ENCODE assay signal across 8 mouse cellular contexts in genomic region chr4:123750707-123751312, GRCm38 (mm10). TPM values are rescaled to one million over a fixed set of nuclear protein-coding genes. Genes with fewer than 3 reads are reported as not detected.
DNase-seq lines count a peak whose midpoint lies in the region; ATAC-seq and TF ChIP-seq lines count a peak whose summit lies in the region.

No protein-coding gene starts in this region.

- peak; percentile 47 to 73; a peak in 3 of 4 replicates for TF ChIP-seq EP300 in MEL (IDR thresholded peaks at IDR 0.05; ENCODE audit: low read depth in 1 of 2, low read length in 2 of 2)

- peak overlapping the region; percentile 62 for H3K4me2 ChIP-seq in hindbrain, embryonic 12.5 days (replicated peaks)
- peak overlapping the region; percentile 64 for H3K4me2 ChIP-seq in limb, embryonic 15.5 days
- peak overlapping the region; percentile 67 for H3K4me2 ChIP-seq in midbrain, embryonic 16.5 days (ENCODE audit: low read length)

- peak; percentile 35 for DNase-seq in kidney, adult 11 months
- no peak for DNase-seq in kidney, adult 18-20 months
- DNase-seq in MEL (ENCODE audit: low read depth, low spot score): peak; percentile 86
- no peak for DNase-seq in forebrain, embryonic 10.5 days (ENCODE audit: extremely low spot score, low spot score)
- no peak for DNase-seq in adrenal gland, adult 18-20 months (ENCODE audit: low spot score in 2 of 2)

- no peak for TF ChIP-seq POLR2A in MEL (IDR thresholded peaks at IDR 0.05; ENCODE audit: control insufficient read depth in 1 of 2, insufficient read depth in 1 of 2, low read depth in 1 of 2, low read length in 2 of 2, poor library complexity in 1 of 2)

- peaks cover 3 to 28% of the 10 kb centered on the region in 2 experiments; a peak in 2 of 4 replicates for H3K36me3 ChIP-seq in MEL (ENCODE audit: control insufficient read depth in 1 of 2, insufficient read depth in 2 of 2, low read length in 2 of 2)
- H3K36me3 ChIP-seq in forebrain, embryonic 10.5 days (replicated peaks): peaks cover 8% of the 10 kb centered on the region
- 0 out of 2 replicates have a peak, but pooled peaks cover 3% of the 10 kb centered on the region for H3K36me3 ChIP-seq in hindbrain, embryonic 12.5 days
- H3K36me3 ChIP-seq in limb, embryonic 15.5 days: no peaks in the 10 kb centered on the region
- no peaks in the 10 kb centered on the region for H3K36me3 ChIP-seq in midbrain, embryonic 16.5 days (ENCODE audit: control insufficient read depth, insufficient read depth, low read length)

- peaks cover 11 to 12% of the 10 kb centered on the region in 2 experiments for H3K4me1 ChIP-seq in MEL (ENCODE audit: control insufficient read depth in 1 of 2, insufficient read depth in 2 of 2, low read length in 2 of 2)
- H3K4me1 ChIP-seq in forebrain, embryonic 10.5 days: peaks cover 20% of the 10 kb centered on the region
- peaks cover 19% of the 10 kb centered on the region for H3K4me1 ChIP-seq in hindbrain, embryonic 12.5 days
- H3K4me1 ChIP-seq in limb, embryonic 15.5 days: peaks cover 11% of the 10 kb centered on the region
- H3K4me1 ChIP-seq in midbrain, embryonic 16.5 days (ENCODE audit: control insufficient read depth, insufficient read depth, low read length): peaks cover 24% of the 10 kb centered on the region

- 1% methylated on average over 8 of the region's 8 CpGs for WGBS in forebrain, embryonic 10.5 days
- WGBS in hindbrain, embryonic 12.5 days: 2% methylated on average over 8 of the region's 8 CpGs
- WGBS in limb, embryonic 15.5 days: 1% methylated on average over 8 of the region's 8 CpGs
- WGBS in midbrain, embryonic 16.5 days: under 1% methylated on average over 8 of the region's 8 CpGs

- peaks cover 36% of the 10 kb centered on the region for H3K79me2 ChIP-seq in MEL (ENCODE audit: control insufficient read depth, insufficient read depth, low read length, poor library complexity)

- peak overlapping the region; percentile 62 for H3K9ac ChIP-seq in MEL (ENCODE audit: control insufficient read depth, low read depth, low read length, poor library complexity, severe bottlenecking)
- H3K9ac ChIP-seq in hindbrain, embryonic 12.5 days: peak overlapping the region; percentile 94; the same call in 1 of the 2 replicates
- no peak overlapping the region for H3K9ac ChIP-seq in limb, embryonic 15.5 days
- H3K9ac ChIP-seq in midbrain, embryonic 16.5 days (ENCODE audit: low read depth, low read length): peak overlapping the region; percentile 65

- peak overlapping the region; percentile 56 to 75 for H3K4me3 ChIP-seq in MEL (ENCODE audit: control insufficient read depth in 1 of 2, insufficient read depth in 1 of 2, low read depth in 2 of 2, low read length in 2 of 2)
- H3K4me3 ChIP-seq in forebrain, embryonic 10.5 days: peak overlapping the region; percentile 93
- peak overlapping the region; percentile 100 for H3K4me3 ChIP-seq in hindbrain, embryonic 12.5 days
- H3K4me3 ChIP-seq in limb, embryonic 15.5 days: peak overlapping the region; percentile 85
- H3K4me3 ChIP-seq in midbrain, embryonic 16.5 days (ENCODE audit: low read depth, low read length): peak overlapping the region; percentile 99

- peak overlapping the region; percentile 61 for H3K27ac ChIP-seq in MEL (ENCODE audit: control insufficient read depth, low read depth, low read length)
- H3K27ac ChIP-seq in forebrain, embryonic 10.5 days: peak overlapping the region; percentile 92
- H3K27ac ChIP-seq in hindbrain, embryonic 12.5 days: 0 out of 2 replicates have a peak overlapping the region, but pooled peaks have one; percentile 98
- no peak overlapping the region for H3K27ac ChIP-seq in limb, embryonic 15.5 days
- H3K27ac ChIP-seq in midbrain, embryonic 16.5 days (ENCODE audit: low read length): peak overlapping the region; percentile 90

- H3K27me3 ChIP-seq in MEL (ENCODE audit: control insufficient read depth in 1 of 2, insufficient read depth in 2 of 2, low read length in 2 of 2): no peaks in the 10 kb centered on the region
- H3K27me3 ChIP-seq in forebrain, embryonic 10.5 days (ENCODE audit: poor library complexity, severe bottlenecking): 0 out of 2 replicates have a peak, but pooled peaks cover 10% of the 10 kb centered on the region
- H3K27me3 ChIP-seq in hindbrain, embryonic 12.5 days: no peaks in the 10 kb centered on the region
- no peaks in the 10 kb centered on the region for H3K27me3 ChIP-seq in limb, embryonic 15.5 days
- peaks cover 2% of the 10 kb centered on the region; the same call in 1 of the 2 replicates for H3K27me3 ChIP-seq in midbrain, embryonic 16.5 days (ENCODE audit: control insufficient read depth, insufficient read depth, low read depth, low read length)

- no peaks in the 10 kb centered on the region for H3K9me3 ChIP-seq in MEL (replicated peaks; ENCODE audit: insufficient read depth, low read length)
- H3K9me3 ChIP-seq in forebrain, embryonic 10.5 days: no peaks in the 10 kb centered on the region
- no peaks in the 10 kb centered on the region for H3K9me3 ChIP-seq in hindbrain, embryonic 12.5 days (replicated peaks)
- H3K9me3 ChIP-seq in limb, embryonic 15.5 days: no peaks in the 10 kb centered on the region
- no peaks in the 10 kb centered on the region for H3K9me3 ChIP-seq in midbrain, embryonic 16.5 days (replicated peaks; ENCODE audit: control insufficient read depth, low read length, poor library complexity, severe bottlenecking)

- ATAC-seq in hindbrain, embryonic 12.5 days (ENCODE audit: low FRiP score): no peak
- no peak for ATAC-seq in limb, embryonic 15.5 days (ENCODE audit: insufficient number of reproducible peaks, low FRiP score, low TSS enrichment, low read depth)
- no peak for ATAC-seq in midbrain, embryonic 16.5 days

- no peak for TF ChIP-seq RAD21 in MEL (IDR thresholded peaks at IDR 0.05; ENCODE audit: low read depth, low read length)

- no peak for TF ChIP-seq CTCF in MEL (IDR thresholded peaks at IDR 0.05 in 2 of 3, conservative IDR thresholded peaks at IDR 0.05 in 1 of 3; ENCODE audit: control insufficient read depth in 1 of 3, insufficient read depth in 1 of 3, low read depth in 2 of 3, low read length in 3 of 3, poor library complexity in 1 of 3, severe bottlenecking in 1 of 3)

TF ChIP-seq in MEL, 35 proteins besides CTCF, POLR2A, EP300 and RAD21:
- TF ChIP-seq USF2 (IDR thresholded peaks at IDR 0.05; ENCODE audit: borderline replicate concordance in 1 of 2, insufficient read depth in 1 of 2, low read depth in 1 of 2, low read length in 2 of 2): no peak
- 0 out of 2 replicates have a peak, but pooled peaks have one; percentile 41 for TF ChIP-seq ELF1 (IDR thresholded peaks at IDR 0.05; ENCODE audit: low read depth, low read length)
- 0 out of 2 replicates have a peak, but pooled peaks have one; percentile 25 for TF ChIP-seq TCF12 (IDR thresholded peaks at IDR 0.05; ENCODE audit: low read depth, low read length)
- peak; percentile 88 for TF ChIP-seq RCOR1 (IDR thresholded peaks at IDR 0.05; ENCODE audit: low read depth, low read length)
- peak; percentile 30 for TF ChIP-seq GATA1 (IDR thresholded peaks at IDR 0.05; ENCODE audit: low read depth, low read length)
- TF ChIP-seq TBP (IDR thresholded peaks at IDR 0.05; ENCODE audit: low read depth, low read length): peak; percentile 53; the same call in 1 of the 2 replicates
- TF ChIP-seq NELFE (IDR thresholded peaks at IDR 0.05; ENCODE audit: low read depth, low read length): no peak
- TF ChIP-seq MYB (IDR thresholded peaks at IDR 0.05; ENCODE audit: low read depth, low read length): peak; percentile 78
- 0 out of 2 replicates have a peak, but pooled peaks have one; percentile 43 for TF ChIP-seq MYC (IDR thresholded peaks at IDR 0.05; ENCODE audit: low read depth, low read length)
- peak; percentile 71; the same call in 1 of the 2 replicates for TF ChIP-seq ZNF384 (IDR thresholded peaks at IDR 0.05; ENCODE audit: low read depth, low read length)
- no peak; the same call in none of the 2 replicates for TF ChIP-seq SIN3A (IDR thresholded peaks at IDR 0.05; ENCODE audit: low read length)
- TF ChIP-seq MAZ (IDR thresholded peaks at IDR 0.05; ENCODE audit: low read depth, low read length): no peak

RNA-seq across cellular contexts. Expression of gene Akirin1, which starts 0.7 kb away (rescaled TPM):
- 52.9 and 53.3 TPM in 2 replicates for total RNA-seq in MEL (2012; rRNA removed)
- polyA plus RNA-seq in MEL (2012; ENCODE audit: insufficient read depth in 1 of 2, insufficient read length in 2 of 2, low read depth in 1 of 2, low replicate concordance in 2 of 2, missing spikeins in 1 of 2): 10 to 100 TPM in 1 of 2 experiments, not detected in 1; 46.3 TPM
- polyA plus RNA-seq in forebrain, embryonic 10.5 days (2016; fragmentation: Nextera tagmentation; extraction: Ambion mirVana): 61.4 and 63.2 TPM in 2 replicates
- 94.3 and 99.3 TPM in 2 replicates for polyA plus RNA-seq in hindbrain, embryonic 12.5 days (2016; fragmentation: Nextera tagmentation; extraction: Ambion mirVana)
- polyA plus RNA-seq in limb, embryonic 15.5 days (2015; fragmentation: Nextera tagmentation; extraction: Ambion mirVana): 44.8 and 48.2 TPM in 2 replicates
- polyA plus RNA-seq in midbrain, embryonic 16.5 days (2015; fragmentation: Nextera tagmentation; extraction: Ambion mirVana): 77.2 and 86.4 TPM in 2 replicates
- 10 to 100 TPM; 76.4 to 78.7 TPM for total RNA-seq in adrenal gland, adult 18-20 months (2021)

RNA-seq across cellular contexts. Expression of gene Ndufs5, which starts 32.8 kb away (rescaled TPM):
- 230 and 252 TPM in 2 replicates for total RNA-seq in MEL (2012; rRNA removed)
- polyA plus RNA-seq in MEL (2012; ENCODE audit: insufficient read depth in 1 of 2, insufficient read length in 2 of 2, low read depth in 1 of 2, low replicate concordance in 2 of 2, missing spikeins in 1 of 2): 100 to 1,000 TPM in 1 of 2 experiments, not detected in 1; 155 TPM
- polyA plus RNA-seq in forebrain, embryonic 10.5 days (2016; fragmentation: Nextera tagmentation; extraction: Ambion mirVana): 299 and 315 TPM in 2 replicates
- 324 and 347 TPM in 2 replicates for polyA plus RNA-seq in hindbrain, embryonic 12.5 days (2016; fragmentation: Nextera tagmentation; extraction: Ambion mirVana)
- polyA plus RNA-seq in limb, embryonic 15.5 days (2015; fragmentation: Nextera tagmentation; extraction: Ambion mirVana): 305 and 309 TPM in 2 replicates
- 403 and 425 TPM in 2 replicates for polyA plus RNA-seq in midbrain, embryonic 16.5 days (2015; fragmentation: Nextera tagmentation; extraction: Ambion mirVana)
- total RNA-seq in adrenal gland, adult 18-20 months (2021): 100 to 1,000 TPM; 244 to 304 TPM

RNA-seq across cellular contexts. Expression of gene Rhbdl2, which starts 36.9 kb away (rescaled TPM):
- total RNA-seq in MEL (2012; rRNA removed): not detected in 2 replicates
- not detected for polyA plus RNA-seq in MEL (2012; ENCODE audit: insufficient read depth in 1 of 2, insufficient read length in 2 of 2, low read depth in 1 of 2, low replicate concordance in 2 of 2, missing spikeins in 1 of 2)
- 0.21 and 0.26 TPM in 2 replicates for polyA plus RNA-seq in forebrain, embryonic 10.5 days (2016; fragmentation: Nextera tagmentation; extraction: Ambion mirVana)
- polyA plus RNA-seq in hindbrain, embryonic 12.5 days (2016; fragmentation: Nextera tagmentation; extraction: Ambion mirVana): 0.40 and 0.77 TPM in 2 replicates
- 7.1 and 7.4 TPM in 2 replicates for polyA plus RNA-seq in limb, embryonic 15.5 days (2015; fragmentation: Nextera tagmentation; extraction: Ambion mirVana)
- polyA plus RNA-seq in midbrain, embryonic 16.5 days (2015; fragmentation: Nextera tagmentation; extraction: Ambion mirVana): 1.4 and 1.7 TPM in 2 replicates
- 1 to 10 TPM; 1.1 to 1.2 TPM for total RNA-seq in adrenal gland, adult 18-20 months (2021)

Comparison
In these comparisons a context has a peak if more than half of its experiments do, and no peak if none do; other contexts are left out.
1. DNase-seq: peak in kidney, adult 11 months (single experiment) and MEL (single experiment); none in kidney, adult 18-20 months (single experiment), forebrain, embryonic 10.5 days (single experiment) and adrenal gland, adult 18-20 months (0 of 2).
2. Peak in every context shown above with its lines, with median percentiles within 50 percentile points of each other: H3K4me3 ChIP-seq and H3K4me2 ChIP-seq.